Mouse (Mus musculus) left cerebral cortex, postnatal 36 days (tissue): ENCODE data around the gene Olfr1110. TPM values are rescaled to one million over a fixed set of nuclear protein-coding genes. Genes with fewer than 3 reads are reported as not detected.
"Not testable (repeated sequence)": the region's sequence is repeated elsewhere in the genome, so short reads cannot be mapped to it uniquely, and the experiment has no call there.

Experiments
- DNase-seq, 2 experiments: peaks; one replicate each; pipeline ENCODE4 v3.0.0; 2021 to 2022; ENCODE audit warnings: low spot score in 2 of 2, mixed read lengths in 1 of 2
- intact Hi-C: fragments of 180-260 bp; cut with DNase I; formaldehyde crosslinking; loops from one replicate; pipeline ENCODE4 v1.15.1; 2025
- total RNA-seq, 2 experiments: library from RNA; stranded (reverse); gene quantifications; 2 replicates each; pipeline ENCODE4 v1.2.3; 2021

Gene Olfr1110
- not detected for total RNA-seq

DNA sequence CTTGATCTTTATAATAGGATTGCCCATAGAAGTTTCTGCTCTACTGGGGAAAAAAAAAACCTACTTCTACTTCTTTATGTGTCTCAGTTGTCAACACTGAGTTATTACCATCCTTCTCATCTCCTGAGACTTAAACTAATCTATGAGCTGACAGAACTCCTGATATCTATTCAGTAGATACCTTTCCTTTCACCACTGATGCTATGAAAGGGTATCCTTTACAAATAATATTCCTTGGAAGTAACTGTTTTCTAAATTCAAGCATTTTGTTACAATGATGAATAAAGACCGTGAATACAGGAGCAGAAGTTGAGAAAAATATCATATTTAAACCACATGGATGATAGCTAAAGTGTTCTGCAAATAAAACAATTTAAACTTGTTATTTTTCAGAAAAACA lies at the start of gene Olfr1110:
Olfr1110 (minus strand) TSS at position 101 of the 400 bp plus-strand sequence.
- intact Hi-C loops = no loop called here
- DNase-seq = no peak

- intact Hi-C loops = no loop called here
- no peak for DNase-seq
Measured at GRCm38 (mm10) chr2:87187498-87187897, 47.4 kb upstream of the Olfr1110 start, which contains the start of gene Olfr1112. Gene Olfr1112, plus strand, starts transcription at chr2:87187798.

- intact Hi-C loops = not testable (repeated sequence)
Measured at GRCm38 (mm10) chr2:87167731-87168130, 27.6 kb upstream of the Olfr1110 start.

GRCm38 (mm10) chr2:87152524-87152923 lies 12.4 kb upstream of the Olfr1110 start, which contains the start of gene Olfr1111:
Gene Olfr1111, minus strand, starts transcription at chr2:87152624.
- intact Hi-C loops = no loop called here
- no peak for DNase-seq

More at GRCm38 (mm10) chr2:87167731-87168130, 27.6 kb upstream of the Olfr1110 start:
- DNase-seq = not testable (repeated sequence)

GRCm38 (mm10) chr2:87114467-87114866 lies 25.6 kb downstream of the Olfr1110 start, which contains the start of gene Olfr259:
Gene Olfr259, minus strand, starts transcription at chr2:87114567.
- intact Hi-C loops = no loop called here

DNA sequence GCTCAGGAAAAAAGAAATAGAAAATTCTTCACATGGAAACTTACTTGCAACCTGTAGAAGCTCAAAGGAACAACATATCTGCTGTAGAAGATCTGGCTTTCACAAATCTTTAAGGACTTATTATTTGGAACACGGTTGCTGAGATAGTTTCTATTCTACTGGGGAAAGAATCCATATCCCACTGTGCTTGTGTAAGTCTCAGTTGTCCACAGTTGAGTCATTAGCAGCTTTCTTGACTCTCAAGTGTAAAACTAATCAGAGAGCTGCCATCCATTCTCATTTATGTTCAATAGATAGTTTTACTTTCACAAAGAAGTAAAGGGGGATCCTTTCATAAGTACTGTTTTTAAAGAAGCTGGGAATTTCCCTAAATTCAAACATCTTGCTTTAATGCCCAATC lies 44.2 kb downstream of the Olfr1110 start, which contains the start of gene Olfr1109:
Olfr1109 (minus strand) TSS at position 101 of the 400 bp plus-strand sequence.
- intact Hi-C loops = no loop called here
- no peak for DNase-seq

More at GRCm38 (mm10) chr2:87114467-87114866, 25.6 kb downstream of the Olfr1110 start, which contains the start of gene Olfr259:
- DNase-seq = no peak

Other genes starting within 250 kb of the Olfr1110 start
- not detected for gene Olfr1097, start 248.1 kb downstream of the Olfr1110 start, total RNA-seq
- gene Olfr1098, start 215.8 kb downstream of the Olfr1110 start, total RNA-seq = not detected
- not detected for gene Olfr1099, start 179.6 kb downstream of the Olfr1110 start, total RNA-seq
- not detected for gene Olfr1100, start 160.3 kb downstream of the Olfr1110 start, total RNA-seq
- gene Olfr1101, start 149.1 kb downstream of the Olfr1110 start, total RNA-seq = not detected
- not detected for gene Olfr1102, start 141.9 kb downstream of the Olfr1110 start, total RNA-seq
- gene Olfr1104, start 113.2 kb downstream of the Olfr1110 start, total RNA-seq = not detected
- gene Olfr1105, start 103.8 kb downstream of the Olfr1110 start, total RNA-seq = not detected
- not detected for gene Olfr1106, start 88.0 kb downstream of the Olfr1110 start, total RNA-seq
- gene Olfr1107, start 64.5 kb downstream of the Olfr1110 start, total RNA-seq = not detected
- gene Olfr1109, start 44.3 kb downstream of the Olfr1110 start, total RNA-seq = not detected
- gene Olfr259, start 25.7 kb downstream of the Olfr1110 start, total RNA-seq = not detected
- gene Olfr1111, start 12.3 kb upstream of the Olfr1110 start, total RNA-seq = not detected
- gene Olfr1112, start 47.5 kb upstream of the Olfr1110 start, total RNA-seq = not detected
- gene Olfr1113, start 68.7 kb upstream of the Olfr1110 start, total RNA-seq = not detected
- not detected for gene Olfr1115, start 107.7 kb upstream of the Olfr1110 start, total RNA-seq
- not detected for gene Olfr1116, start 127.2 kb upstream of the Olfr1110 start, total RNA-seq
- not detected for gene Olfr1118, start 167.3 kb upstream of the Olfr1110 start, total RNA-seq
- gene Olfr1120, start 214.5 kb upstream of the Olfr1110 start, total RNA-seq = not detected
- not detected for gene Olfr1121, start 229.6 kb upstream of the Olfr1110 start, total RNA-seq
- under 1 TPM in 1 of 2 experiments, not detected in 1; 0.18 TPM for gene Olfr1122, start 245.5 kb upstream of the Olfr1110 start, total RNA-seq